Comparison of ENCODE assay signal across 8 mouse cellular contexts in genomic region chr5:123684221-123685144, GRCm38 (mm10). TPM values are rescaled to one million over a fixed set of nuclear protein-coding genes. Genes with fewer than 3 reads are reported as not detected.
A peak's percentile ranks its signal among the peaks of the same experiment; 100 is the strongest.
DNase-seq lines count a peak whose midpoint lies in the region; ATAC-seq lines count a peak whose summit lies in the region.

Gene Clip1 (minus strand): TSS chr5:123684618.

- peak within 1 kb of the TSS; percentile 80 for H3K4me2 ChIP-seq in hindbrain, embryonic 16.5 days (ENCODE audit: low read length)

- H3K27ac ChIP-seq in hindbrain, embryonic 16.5 days (ENCODE audit: low read depth, low read length), result peak within 1 kb of the TSS; percentile 100
- H3K27ac ChIP-seq in macrophage, result peak within 1 kb of the TSS; percentile 76

- H3K9ac ChIP-seq in hindbrain, embryonic 16.5 days (ENCODE audit: low read depth, low read length), result peak within 1 kb of the TSS; percentile 99

- peaks cover 40% of the 10 kb centered on the region for H3K79me2 ChIP-seq in macrophage (ENCODE audit: inconsistent target)

- peak within 1 kb of the TSS; percentile 85 for H3K4me3 ChIP-seq in hindbrain, embryonic 16.5 days (ENCODE audit: low read length)
- H3K4me3 ChIP-seq in macrophage (ENCODE audit: inconsistent target), result peak within 1 kb of the TSS; percentile 67

- ATAC-seq in hindbrain, embryonic 16.5 days, result peak; percentile 77

- peaks cover 26% of the 10 kb centered on the region for H3K4me1 ChIP-seq in hindbrain, embryonic 16.5 days (ENCODE audit: control insufficient read depth, insufficient read depth, low read depth, low read length)

- peak; percentile 83 for DNase-seq in adrenal gland, postnatal 10 days
- peak; percentile 72 for DNase-seq in embryo, embryonic 10 days (ENCODE audit: low spot score)
- DNase-seq in gastrocnemius, postnatal 10 days, result peak; percentile 70
- DNase-seq in left cerebral cortex, adult 9 months (ENCODE audit: low spot score in 2 of 2), result peak; percentile 42 to 55
- DNase-seq in retina, postnatal 7 days (ENCODE audit: low read depth, low spot score), result peak; percentile 43
- DNase-seq in yolk sac, embryonic 10.5 days (ENCODE audit: low spot score), result peak; percentile 57

- WGBS in hindbrain, embryonic 16.5 days, result under 1% methylated on average over 53 of the region's 64 CpGs
- WGBS in macrophage (ENCODE audit: missing documents), result 2% methylated on average over 31 of the region's 64 CpGs

- no peaks in the 10 kb centered on the region for H3K36me3 ChIP-seq in hindbrain, embryonic 16.5 days (ENCODE audit: control insufficient read depth, insufficient read depth, low read length)
- no peaks in the 10 kb centered on the region for H3K36me3 ChIP-seq in macrophage (ENCODE audit: inconsistent target)

- H3K9me3 ChIP-seq in hindbrain, embryonic 16.5 days (ENCODE audit: control insufficient read depth, low read length), result no peaks in the 10 kb centered on the region

- no peaks in the 10 kb centered on the region for H3K27me3 ChIP-seq in hindbrain, embryonic 16.5 days (replicated peaks; ENCODE audit: control insufficient read depth, insufficient read depth, low read length)

RNA-seq across cellular contexts. Expression of gene Clip1, which starts in this region (rescaled TPM):
- 10 to 100 TPM; 45.8 to 60.2 TPM for total RNA-seq in adrenal gland, postnatal 10 days (2021)
- 100 to 1,000 TPM in 1 of 2 experiments, 10 to 100 TPM in 1; 91.2 to 111 TPM for total RNA-seq in gastrocnemius, postnatal 10 days (2021)
- 74.3 and 74.4 TPM in 2 replicates for polyA plus RNA-seq in hindbrain, embryonic 16.5 days (2015; fragmentation: Nextera tagmentation; extraction: Ambion mirVana)
- 100 to 1,000 TPM in 24 of 26 experiments, 10 to 100 TPM in 2; 67.9 to 242 (median 166) TPM for total RNA-seq in macrophage (2018; cell fraction: chromatin; rRNA removed)
- 10 to 100 TPM; 39.8 to 66.1 (median 53.8) TPM for total RNA-seq in macrophage (2018; cell fraction: cytosol; rRNA removed)
- 100 to 1,000 TPM in 10 of 26 experiments, 10 to 100 TPM in 16; 58.0 to 166 (median 93.6) TPM for total RNA-seq in macrophage (2018; cell fraction: nucleus; rRNA removed)
- polyA plus RNA-seq in macrophage (2018), result 40.2 to 65.1 TPM (median 40.4 TPM) in 3 replicates

Comparison
In these comparisons a context has a peak if more than half of its experiments do, and no peak if none do; other contexts are left out.
1. Peak in every context shown above with its lines: DNase-seq, ATAC-seq, H3K4me3 ChIP-seq and H3K27ac ChIP-seq.